Mouse (Mus musculus): ENCODE measurements around the gene Lpo. TPM values are rescaled to one million over a fixed set of nuclear protein-coding genes. Genes with fewer than 3 reads are reported as not detected.
A peak's percentile ranks its signal among the peaks of the same experiment; 100 is the strongest.

The Lpo gene
- polyA plus RNA-seq, 1 experiment from 2014 or later = 1.0 TPM

DNA sequence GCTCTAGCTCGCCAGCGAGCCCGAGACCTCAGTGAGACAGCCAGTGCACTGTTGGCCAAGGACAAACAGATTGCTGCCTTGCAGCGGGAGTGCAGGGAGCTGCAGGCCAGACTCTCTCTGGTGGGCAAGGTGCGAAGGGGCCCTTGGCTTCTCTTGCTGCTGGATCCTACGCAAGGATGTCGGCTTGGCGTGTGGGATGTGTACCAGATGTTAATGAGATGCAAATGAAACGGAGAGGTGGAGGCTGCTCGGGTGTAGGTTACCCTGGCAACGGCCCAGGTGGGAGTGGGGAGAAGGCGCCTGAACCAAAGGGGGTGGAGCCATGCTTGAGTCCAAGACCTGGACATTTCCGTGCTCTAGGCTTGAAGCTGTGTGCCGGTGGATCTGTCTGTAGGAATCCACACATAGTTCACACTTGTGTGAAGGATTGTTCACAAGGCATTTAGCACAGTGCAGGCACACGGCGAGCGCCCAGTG, 64.5 kb downstream of the Lpo start:
- Histone ChIP-seq H3K9ac (replicated peaks) (peak overlapping the region; percentile 82), H3K4me2 (replicated peaks) (peak overlapping the region; percentile 98), H3K4me3 (peak overlapping the region; percentile 74), H3K27ac (replicated peaks) (peak overlapping the region; percentile 58), H3K36me3 (peaks cover 4% of the 10 kb centered on the region; the same call in 1 of the 2 replicates), H3K4me1 (peaks cover 52% of the 10 kb centered on the region), H3K9me3 (no peaks in the 10 kb centered on the region), H3K27me3 (peaks cover 67% of the 10 kb centered on the region)
- peak; percentile 60 for ATAC-seq (ENCODE audit: low FRiP score, low read depth)
- WGBS = under 1% methylated on average over 17 of the region's 17 CpGs

DNA sequence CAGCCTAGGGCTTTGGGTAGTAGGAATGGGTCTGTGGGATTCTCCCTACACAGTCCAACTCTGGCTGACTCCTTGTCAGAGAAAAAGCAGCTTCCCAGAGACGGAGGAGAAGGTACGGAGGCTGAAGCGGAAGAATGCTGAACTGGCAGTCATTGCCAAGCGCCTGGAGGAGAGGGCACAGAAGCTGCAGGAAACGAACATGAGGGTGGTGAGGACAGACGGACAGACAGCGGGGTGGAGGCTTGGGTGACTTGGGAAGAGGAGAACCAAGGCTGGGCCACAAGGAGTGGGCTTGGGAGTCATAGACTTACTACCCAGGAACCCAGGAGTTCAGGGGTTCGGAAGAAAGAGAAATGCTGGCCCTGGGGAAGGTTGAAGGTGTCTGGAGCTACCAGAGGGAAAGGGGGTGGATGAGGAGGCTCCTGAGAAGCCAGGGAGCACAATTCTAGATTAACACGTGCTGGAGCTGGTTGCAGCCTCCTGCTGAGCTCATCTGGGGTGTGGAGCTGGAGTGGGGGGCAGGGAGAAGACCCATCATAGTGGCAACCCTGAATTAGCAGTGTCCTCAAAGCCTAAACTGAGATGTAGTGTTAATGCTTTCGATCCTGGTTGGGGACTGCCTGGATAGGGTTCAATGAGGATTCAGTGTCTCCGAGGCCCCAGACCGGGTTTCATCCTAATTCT, 65.2 kb downstream of the Lpo start:
- no peak for ATAC-seq (ENCODE audit: low FRiP score, low read depth)
- Histone ChIP-seq H3K27me3 (peaks cover 67% of the 10 kb centered on the region), H3K4me3 (peak overlapping the region; percentile 74), H3K4me1 (peaks cover 52% of the 10 kb centered on the region), H3K27ac (replicated peaks) (peak overlapping the region; percentile 58), H3K9me3 (no peaks in the 10 kb centered on the region), H3K4me2 (replicated peaks) (peak overlapping the region; percentile 98), H3K9ac (replicated peaks) (peak overlapping the region; percentile 82), H3K36me3 (no peaks in the 10 kb centered on the region)
- WGBS = 43% methylated on average over 12 of the region's 12 CpGs

DNA sequence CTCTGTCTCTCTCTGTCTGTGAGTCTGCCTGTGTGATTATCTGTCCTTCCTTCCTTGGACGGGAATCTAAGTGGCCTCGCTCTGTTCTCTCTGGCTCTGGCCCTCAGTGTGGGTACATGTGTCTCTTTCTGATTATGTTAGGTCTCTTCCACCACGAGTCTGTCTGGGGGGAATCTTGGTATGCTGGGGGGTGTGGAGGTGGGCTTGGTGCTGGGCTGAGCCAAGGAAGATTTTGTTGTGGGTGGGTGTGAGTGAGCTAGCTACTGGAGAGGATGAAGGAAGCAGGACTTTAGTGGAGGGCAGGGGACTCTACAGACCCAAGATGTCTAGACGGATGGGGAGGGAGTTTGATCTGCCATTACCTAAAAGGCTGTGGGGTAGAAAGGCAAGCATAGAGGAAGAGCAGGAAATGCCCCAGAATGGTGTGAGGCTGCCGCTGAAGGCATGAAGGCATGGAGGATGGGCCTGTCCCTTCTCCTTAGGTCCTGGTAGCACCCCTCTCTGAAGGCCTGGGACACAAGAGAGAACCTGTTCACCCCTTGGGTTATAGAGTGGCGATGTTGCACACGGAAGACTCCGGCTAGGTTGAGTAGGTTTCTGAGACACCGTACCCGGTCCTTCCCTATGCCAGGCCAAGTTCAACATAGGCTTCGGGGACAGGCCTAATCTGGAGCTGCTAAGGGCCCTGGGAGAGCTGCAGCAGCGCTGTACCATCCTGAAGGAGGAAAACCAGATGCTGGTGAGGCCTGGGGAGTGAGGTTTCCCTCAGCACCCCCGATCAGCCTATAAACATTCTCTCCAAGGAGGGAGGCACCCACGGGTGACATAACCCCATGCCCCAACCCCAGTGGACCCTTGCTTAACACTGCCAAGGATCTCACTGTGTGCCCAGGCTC, 66.0 kb downstream of the Lpo start:
- Histone ChIP-seq H3K9ac (replicated peaks) (peak overlapping the region; percentile 82), H3K27ac (replicated peaks) (0 out of 2 replicates have a peak overlapping the region, but pooled peaks have one; percentile 58), H3K4me1 (peaks cover 52% of the 10 kb centered on the region), H3K27me3 (peaks cover 67% of the 10 kb centered on the region), H3K36me3 (no peaks in the 10 kb centered on the region), H3K4me2 (replicated peaks) (peak overlapping the region; percentile 98), H3K9me3 (no peaks in the 10 kb centered on the region), H3K4me3 (peak overlapping the region; percentile 74)
- WGBS = 80% methylated on average over 14 of the region's 14 CpGs
- ATAC-seq (ENCODE audit: low FRiP score, low read depth) = no peak

DNA sequence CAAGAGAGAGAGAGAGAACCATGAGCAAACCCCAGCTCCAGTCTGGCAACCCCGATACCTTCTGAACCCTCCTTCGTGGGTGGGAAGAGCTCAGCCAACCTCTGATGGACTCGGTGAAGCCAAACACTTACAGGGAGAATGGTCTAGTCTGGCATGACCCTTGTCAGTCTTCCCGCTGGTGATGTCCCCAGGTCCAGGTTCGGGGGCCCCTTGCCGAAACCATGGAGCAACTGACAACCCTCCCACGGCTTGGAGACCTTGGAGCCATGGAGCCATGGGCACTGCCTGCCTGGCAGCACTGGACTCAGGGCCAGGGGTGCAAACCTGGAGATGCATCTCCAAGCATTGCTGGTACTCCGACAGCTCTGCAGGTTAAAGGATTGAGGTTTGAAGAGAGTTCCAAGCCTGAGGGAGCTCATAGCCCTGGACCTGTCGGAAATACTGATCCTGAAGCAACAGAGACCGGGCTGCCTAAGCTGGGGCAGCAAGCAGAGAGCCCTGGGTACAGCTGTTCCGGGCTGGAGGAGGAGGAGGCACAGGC, 66.8 kb downstream of the Lpo start:
- no peaks in the 10 kb centered on the region for H3K9me3 ChIP-seq
- H3K9ac ChIP-seq (replicated peaks) = peak overlapping the region; percentile 65
- H3K27ac ChIP-seq (replicated peaks) = no peak overlapping the region; the same call in 1 of the 2 replicates
- WGBS = 66% methylated on average over 11 of the region's 11 CpGs
- peaks cover 60% of the 10 kb centered on the region for H3K27me3 ChIP-seq
- peak overlapping the region; percentile 98 for H3K4me2 ChIP-seq (replicated peaks)
- H3K4me1 ChIP-seq = peaks cover 52% of the 10 kb centered on the region
- peak overlapping the region; percentile 74 for H3K4me3 ChIP-seq
- no peak for ATAC-seq (ENCODE audit: low FRiP score, low read depth)
- H3K36me3 ChIP-seq = no peaks in the 10 kb centered on the region

DNA sequence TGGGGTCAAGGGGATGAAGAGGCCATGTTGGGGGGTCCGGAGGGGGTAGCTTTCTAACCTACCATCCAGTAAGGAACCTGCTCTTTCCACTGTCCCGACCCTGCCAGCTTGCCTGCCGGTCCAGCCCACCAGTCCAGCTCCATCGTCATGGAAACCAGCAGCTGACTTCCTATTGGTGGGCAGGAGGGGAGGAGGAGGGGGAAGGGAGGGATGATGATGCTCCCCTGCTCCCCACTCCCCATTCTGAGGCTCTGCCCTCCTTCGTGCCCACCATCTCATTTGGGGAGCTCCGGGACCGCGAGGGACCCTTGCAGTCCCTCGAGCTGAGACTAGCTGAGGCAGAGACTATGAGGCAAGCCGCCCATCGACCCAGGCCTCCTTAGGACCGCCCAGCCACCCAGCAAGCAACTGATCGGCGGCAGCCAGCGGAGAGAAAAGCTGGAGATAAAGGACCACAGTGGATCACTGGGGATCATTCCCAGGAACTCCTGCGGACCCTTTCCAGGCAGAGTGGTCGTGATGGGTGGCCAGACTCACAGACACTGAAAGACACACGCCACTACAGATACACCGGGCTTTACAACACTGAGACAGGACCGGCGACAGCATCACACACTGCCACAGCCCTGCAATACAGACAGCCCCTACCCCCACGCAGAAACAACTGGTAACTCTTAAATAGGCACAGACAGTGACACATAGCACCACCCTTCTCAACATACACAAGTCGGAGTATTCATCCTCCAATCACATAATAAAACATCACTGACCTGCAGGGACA, 67.6 kb downstream of the Lpo start, which contains the start of gene Tspoap1:
TSS of gene Tspoap1 (plus strand) at position 241 of the 781 bp plus-strand sequence.
- ATAC-seq (ENCODE audit: low FRiP score, low read depth) = peak; percentile 75
- H3K4me1 ChIP-seq = peaks cover 52% of the 10 kb centered on the region
- no peaks in the 10 kb centered on the region for H3K36me3 ChIP-seq
- H3K9ac ChIP-seq (replicated peaks) = peak within 1 kb of the TSS; percentile 65
- H3K27ac ChIP-seq (replicated peaks) = peak within 1 kb of the TSS; percentile 77
- peak within 1 kb of the TSS; percentile 74 for H3K4me3 ChIP-seq
- WGBS = 6% methylated on average over 23 of the region's 23 CpGs
- peak within 1 kb of the TSS; percentile 98 for H3K4me2 ChIP-seq (replicated peaks)
- peaks cover 52% of the 10 kb centered on the region for H3K27me3 ChIP-seq
- H3K9me3 ChIP-seq = no peaks in the 10 kb centered on the region

DNA sequence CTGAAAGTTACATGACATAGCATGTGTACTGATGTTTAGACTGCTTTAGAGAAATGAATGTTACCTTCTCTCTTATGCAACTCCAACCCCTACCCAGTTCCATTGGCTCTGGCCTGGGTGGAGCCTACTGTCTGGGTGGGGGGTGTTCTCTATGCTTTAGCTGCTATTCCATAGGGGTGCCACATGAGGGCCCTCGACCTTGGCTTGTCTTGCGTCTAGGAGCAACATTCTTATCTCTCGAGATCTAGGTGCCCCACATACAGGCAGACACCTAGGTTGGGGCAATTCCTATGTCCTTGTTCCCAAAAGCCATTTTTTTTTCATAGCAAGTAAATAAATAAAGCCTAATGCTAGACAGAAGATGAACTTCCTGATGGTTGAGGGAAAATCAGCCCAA, 68.5 kb downstream of the Lpo start:
- Histone ChIP-seq H3K36me3 (no peaks in the 10 kb centered on the region), H3K27ac (replicated peaks) (peak overlapping the region; percentile 77), H3K4me3 (no peak overlapping the region; the same call in 1 of the 2 replicates), H3K4me2 (replicated peaks) (peak overlapping the region; percentile 98), H3K9ac (replicated peaks) (0 out of 2 replicates have a peak overlapping the region, but pooled peaks have one; percentile 65), H3K27me3 (peaks cover 43% of the 10 kb centered on the region), H3K9me3 (no peaks in the 10 kb centered on the region), H3K4me1 (peaks cover 43% of the 10 kb centered on the region)
- ATAC-seq (ENCODE audit: low FRiP score, low read depth) = no peak
- WGBS = under 1% methylated on average over 3 of the region's 3 CpGs

DNA sequence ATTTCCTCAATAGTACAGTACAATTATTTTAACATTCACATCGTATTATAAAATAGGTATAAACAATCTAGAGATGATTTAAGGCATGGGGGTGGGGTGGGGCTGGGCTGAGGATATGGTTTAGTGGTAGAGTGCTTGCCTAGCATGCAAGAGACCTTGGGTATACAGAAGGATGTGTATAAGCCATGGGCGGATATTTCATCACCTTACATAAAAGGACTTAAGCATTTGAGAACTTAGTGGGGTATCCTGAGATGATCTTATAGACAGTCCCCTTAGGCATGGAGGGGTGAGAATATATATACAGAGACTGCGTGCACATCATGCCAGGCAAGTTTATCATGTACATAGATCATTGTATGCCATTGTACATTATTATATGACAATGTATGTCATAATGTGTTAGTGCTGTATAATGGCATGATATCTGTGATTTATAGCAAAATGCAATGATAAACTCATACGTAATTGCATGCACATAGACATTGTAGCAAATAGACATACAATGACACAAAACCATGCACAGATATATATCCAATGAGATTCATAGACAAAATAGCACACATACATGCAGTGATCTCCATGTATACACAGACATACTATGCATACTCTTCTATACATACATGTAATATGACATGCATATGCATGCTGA, 69.0 kb downstream of the Lpo start:
- 77% methylated on average over 4 of the region's 4 CpGs for WGBS

DNA sequence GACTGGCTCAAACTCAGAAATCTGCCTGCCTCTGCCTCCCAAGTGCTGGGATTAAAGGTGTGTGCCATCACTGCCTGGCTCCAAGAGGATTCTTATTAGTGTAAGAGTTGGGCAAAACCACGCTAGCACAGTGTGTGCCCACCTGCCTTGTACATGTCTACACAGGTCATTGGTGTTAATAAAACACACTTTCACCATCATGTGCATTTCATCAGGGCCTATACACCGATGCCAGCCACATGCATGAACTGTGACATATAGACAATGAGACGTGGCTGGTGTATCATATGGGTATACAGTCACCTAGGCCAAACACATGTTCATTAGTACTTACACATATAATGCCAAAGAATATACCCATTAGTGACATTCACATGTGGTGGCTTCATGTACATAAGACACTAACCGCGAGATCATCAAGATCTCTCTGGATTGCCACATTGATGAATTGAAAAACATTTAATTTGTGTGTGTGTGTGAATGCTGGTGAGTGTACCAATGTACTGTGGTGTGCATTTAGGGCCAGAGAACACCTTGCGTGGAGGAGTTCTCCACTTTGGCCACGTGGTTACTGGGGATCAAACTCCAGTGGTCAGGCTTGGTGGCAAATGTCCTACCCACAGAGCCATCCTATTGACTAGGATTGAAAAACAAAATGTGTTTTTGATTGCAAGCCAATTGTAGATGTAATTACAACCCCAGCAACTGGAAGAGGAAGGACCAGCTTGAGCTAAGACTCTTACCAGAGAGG, 69.8 kb downstream of the Lpo start:
- Histone ChIP-seq H3K4me2 (replicated peaks) (no peak overlapping the region), H3K36me3 (no peaks in the 10 kb centered on the region), H3K4me1 (peaks cover 31% of the 10 kb centered on the region), H3K9ac (replicated peaks) (no peak overlapping the region), H3K27me3 (peaks cover 37% of the 10 kb centered on the region), H3K4me3 (no peak overlapping the region), H3K27ac (replicated peaks) (no peak overlapping the region), H3K9me3 (no peaks in the 10 kb centered on the region)
- WGBS = 80% methylated on average over 7 of the region's 7 CpGs
- no peak for ATAC-seq (ENCODE audit: low FRiP score, low read depth)

More for the DNA sequence above, 69.0 kb downstream of the Lpo start:
- Histone ChIP-seq H3K4me3 (no peak overlapping the region), H3K36me3 (no peaks in the 10 kb centered on the region), H3K27me3 (peaks cover 42% of the 10 kb centered on the region), H3K9ac (replicated peaks) (no peak overlapping the region), H3K4me1 (peaks cover 38% of the 10 kb centered on the region), H3K27ac (replicated peaks) (no peak overlapping the region), H3K4me2 (replicated peaks) (no peak overlapping the region), H3K9me3 (no peaks in the 10 kb centered on the region)
- ATAC-seq (ENCODE audit: low FRiP score, low read depth) = no peak

DNA sequence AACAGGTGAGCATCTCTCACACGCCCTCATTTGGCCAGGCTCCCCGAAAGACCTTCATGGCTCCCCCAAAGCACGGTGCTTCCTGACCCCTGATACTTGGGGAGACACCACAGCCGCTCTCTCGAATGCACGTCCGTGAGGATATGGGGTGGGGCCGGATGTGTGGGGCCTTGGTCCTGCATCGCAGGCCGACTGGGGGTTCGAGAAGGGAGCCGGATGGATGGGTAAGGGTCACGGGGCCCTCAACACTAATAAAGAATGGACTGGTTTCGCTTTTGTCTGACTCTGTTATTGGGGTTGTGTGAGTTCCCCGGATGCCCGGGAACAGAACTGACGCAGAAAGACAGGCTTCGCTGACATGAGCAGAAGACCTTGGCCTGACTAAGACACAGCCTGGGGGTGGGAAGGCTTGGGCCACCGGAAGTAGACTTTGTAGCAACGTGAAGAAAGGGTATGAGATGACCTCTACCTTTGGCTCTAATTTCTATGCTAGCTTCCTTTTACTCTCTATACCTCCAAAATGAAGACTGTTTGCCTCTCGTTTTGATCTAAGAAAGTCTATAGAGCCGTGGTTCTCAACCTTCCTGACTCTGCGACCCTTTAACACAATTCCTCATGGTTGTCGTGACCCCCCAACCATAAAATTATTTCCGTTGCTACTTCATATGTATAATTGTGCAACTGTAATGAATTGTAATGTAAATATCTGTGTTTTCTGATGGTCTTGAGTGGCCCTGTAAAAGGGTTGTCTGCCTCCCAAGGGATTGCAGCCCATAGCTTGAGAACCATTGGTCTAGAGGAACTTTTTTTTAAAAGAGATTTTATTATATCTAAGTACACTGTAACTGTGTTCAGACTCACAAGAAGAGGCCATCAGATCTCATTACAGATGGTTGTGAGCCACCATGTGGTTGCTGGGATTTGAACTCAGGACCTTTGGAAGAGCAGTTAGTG, 70.8 kb downstream of the Lpo start:
- no peak for ATAC-seq (ENCODE audit: low FRiP score, low read depth)
- 89% methylated on average over 25 of the region's 25 CpGs for WGBS
- no peak overlapping the region for H3K4me3 ChIP-seq
- H3K9me3 ChIP-seq = no peaks in the 10 kb centered on the region
- H3K9ac ChIP-seq (replicated peaks) = no peak overlapping the region
- H3K36me3 ChIP-seq = no peaks in the 10 kb centered on the region
- H3K27ac ChIP-seq (replicated peaks) = no peak overlapping the region
- H3K4me1 ChIP-seq = peaks cover 20% of the 10 kb centered on the region
- no peak overlapping the region for H3K4me2 ChIP-seq (replicated peaks)
- peaks cover 26% of the 10 kb centered on the region for H3K27me3 ChIP-seq

Measured in midbrain, embryonic 12.5 days (tissue).